Mouse (Mus musculus): ENCODE data around the gene Prss35. TPM values are rescaled to one million over a fixed set of nuclear protein-coding genes. Genes with fewer than 3 reads are reported as not detected.

Gene Prss35
- polyA plus RNA-seq, 2 experiments, result 0.43 to 0.48 TPM

DNA sequence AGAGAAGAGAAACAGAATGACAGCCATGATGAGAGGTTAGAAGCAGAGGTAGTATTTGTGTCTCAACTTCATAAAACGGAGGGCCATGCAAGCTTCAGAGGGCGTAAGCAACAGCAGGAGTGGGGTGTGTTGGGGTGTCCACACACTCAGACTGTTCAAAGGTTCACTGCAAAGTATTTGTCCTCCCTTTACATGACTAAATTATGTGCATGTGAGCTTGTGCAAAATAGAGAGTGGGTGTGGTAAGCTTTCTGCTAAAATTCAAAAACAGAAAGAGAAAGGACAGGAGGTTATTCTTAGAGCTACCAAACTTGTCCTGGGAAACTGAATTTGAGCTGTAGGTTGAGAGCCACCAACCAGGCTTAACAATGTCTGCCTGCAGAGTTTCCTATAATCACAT lies 39.4 kb downstream of the Prss35 start:
- WGBS (ENCODE audit: insufficient replicate concordance), result 75% methylated on average over 2 of the region's 2 CpGs

GRCm38 (mm10) chr9:86789186-86789585 lies 45.7 kb downstream of the Prss35 start:
- no peaks in the 10 kb centered on the region for H3K27me3 ChIP-seq (ENCODE audit: control insufficient read depth, insufficient read depth, low read length)
- no peaks in the 10 kb centered on the region for H3K36me3 ChIP-seq (replicated peaks; ENCODE audit: control insufficient read depth, insufficient read depth, low read depth)
- TF ChIP-seq EP300 (IDR thresholded peaks at IDR 0.05; ENCODE audit: low read depth) (no peak), CTCF (IDR thresholded peaks at IDR 0.05; ENCODE audit: low read depth) (no peak)
- H3K9ac ChIP-seq (replicated peaks), result no peak overlapping the region
- no peaks in the 10 kb centered on the region for H3K9me3 ChIP-seq (ENCODE audit: control insufficient read depth, low read length)
- 65% methylated on average over 6 of the region's 6 CpGs for WGBS (ENCODE audit: insufficient replicate concordance)
- ATAC-seq (ENCODE audit: insufficient read depth), result no peak
- H3K27ac ChIP-seq, result no peak overlapping the region
- DNase-seq (ENCODE audit: low read depth in 3 of 3, low spot score in 3 of 3), result no peak
- no peak overlapping the region for H3K4me3 ChIP-seq (ENCODE audit: insufficient read depth in 1 of 2, low read depth in 2 of 2, low read length in 2 of 2)
- no peak overlapping the region for H3K4me2 ChIP-seq (ENCODE audit: low read depth)
- no peaks in the 10 kb centered on the region for H3K4me1 ChIP-seq (replicated peaks; ENCODE audit: control insufficient read depth in 2 of 2, insufficient read depth in 2 of 2, low read length in 1 of 2)

More for the DNA sequence above, 39.4 kb downstream of the Prss35 start:
- Histone ChIP-seq H3K27ac (no peak overlapping the region), H3K4me2 (ENCODE audit: low read depth) (no peak overlapping the region), H3K9ac (replicated peaks) (no peak overlapping the region), H3K36me3 (replicated peaks; ENCODE audit: control insufficient read depth, insufficient read depth, low read depth) (no peaks in the 10 kb centered on the region), H3K27me3 (ENCODE audit: control insufficient read depth, insufficient read depth, low read length) (no peaks in the 10 kb centered on the region), H3K9me3 (ENCODE audit: control insufficient read depth, low read length) (no peaks in the 10 kb centered on the region), H3K4me3 (ENCODE audit: insufficient read depth in 1 of 2, low read depth in 2 of 2, low read length in 2 of 2) (no peak overlapping the region), H3K4me1 (replicated peaks; ENCODE audit: control insufficient read depth in 2 of 2, insufficient read depth in 2 of 2, low read length in 1 of 2) (no peaks in the 10 kb centered on the region)
- no peak for TF ChIP-seq CTCF (IDR thresholded peaks at IDR 0.05; ENCODE audit: low read depth)
- no peak for TF ChIP-seq EP300 (IDR thresholded peaks at IDR 0.05; ENCODE audit: low read depth)
- ATAC-seq (ENCODE audit: insufficient read depth), result no peak
- no peak for DNase-seq (ENCODE audit: low read depth in 3 of 3, low spot score in 3 of 3)

DNA sequence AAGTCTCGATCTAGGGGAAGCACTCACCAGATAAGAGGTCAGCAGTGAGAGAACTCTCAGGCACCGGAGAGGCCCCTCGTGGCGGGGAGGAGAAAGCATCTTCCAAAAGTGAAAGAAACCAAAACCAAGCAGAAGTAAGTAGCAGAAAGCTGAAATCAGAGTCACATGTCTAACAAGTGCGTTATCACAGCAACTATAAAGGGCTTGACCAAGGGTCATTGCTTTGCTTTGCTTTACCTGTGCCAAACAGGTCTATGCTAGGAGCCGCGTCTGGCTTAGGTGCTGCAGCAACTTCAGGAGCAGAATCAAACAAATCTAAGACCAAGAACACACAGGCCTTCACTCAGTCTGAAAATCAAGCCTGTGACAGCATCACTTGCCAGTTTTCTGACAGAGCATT lies 48.5 kb downstream of the Prss35 start:
- 50% methylated on average over 7 of the region's 7 CpGs for WGBS (ENCODE audit: insufficient replicate concordance)
- H3K27me3 ChIP-seq (ENCODE audit: control insufficient read depth, insufficient read depth, low read length), result no peaks in the 10 kb centered on the region
- no peak overlapping the region for H3K9ac ChIP-seq (replicated peaks)
- no peaks in the 10 kb centered on the region for H3K9me3 ChIP-seq (ENCODE audit: control insufficient read depth, low read length)
- no peaks in the 10 kb centered on the region for H3K4me1 ChIP-seq (replicated peaks; ENCODE audit: control insufficient read depth in 2 of 2, insufficient read depth in 2 of 2, low read length in 1 of 2)
- H3K36me3 ChIP-seq (replicated peaks; ENCODE audit: control insufficient read depth, insufficient read depth, low read depth), result no peaks in the 10 kb centered on the region
- H3K4me2 ChIP-seq (ENCODE audit: low read depth), result no peak overlapping the region
- H3K27ac ChIP-seq, result no peak overlapping the region
- DNase-seq (ENCODE audit: low read depth in 3 of 3, low spot score in 3 of 3), result no peak
- H3K4me3 ChIP-seq (ENCODE audit: insufficient read depth in 1 of 2, low read depth in 2 of 2, low read length in 2 of 2), result no peak overlapping the region
- TF ChIP-seq EP300 (IDR thresholded peaks at IDR 0.05; ENCODE audit: low read depth), result no peak
- no peak for TF ChIP-seq CTCF (IDR thresholded peaks at IDR 0.05; ENCODE audit: low read depth)
- ATAC-seq (ENCODE audit: insufficient read depth), result no peak

DNA sequence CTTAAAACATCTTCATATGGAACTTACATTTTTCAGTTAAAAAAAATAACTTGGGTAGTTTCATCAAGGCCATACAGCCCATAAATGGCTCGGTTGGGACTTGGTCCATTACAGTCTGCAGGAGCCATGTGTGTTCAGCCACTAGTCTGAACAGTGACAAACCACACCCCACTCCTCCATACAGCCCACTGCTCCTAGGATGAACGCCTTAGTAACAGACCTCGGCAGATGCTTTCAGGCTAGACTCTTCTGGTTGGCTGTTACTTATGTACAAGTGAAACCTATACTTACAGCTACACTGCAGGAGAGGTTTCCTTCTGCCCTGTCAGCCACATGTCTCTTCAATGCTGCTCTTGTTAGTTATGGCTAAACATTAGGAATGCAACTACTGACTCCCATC lies 51.8 kb downstream of the Prss35 start:
- Histone ChIP-seq H3K4me2 (ENCODE audit: low read depth) (no peak overlapping the region), H3K27ac (no peak overlapping the region), H3K4me1 (replicated peaks; ENCODE audit: control insufficient read depth in 2 of 2, insufficient read depth in 2 of 2, low read length in 1 of 2) (no peaks in the 10 kb centered on the region), H3K4me3 (ENCODE audit: insufficient read depth in 1 of 2, low read depth in 2 of 2, low read length in 2 of 2) (no peak overlapping the region), H3K9me3 (ENCODE audit: control insufficient read depth, low read length) (no peaks in the 10 kb centered on the region), H3K27me3 (ENCODE audit: control insufficient read depth, insufficient read depth, low read length) (no peaks in the 10 kb centered on the region), H3K36me3 (replicated peaks; ENCODE audit: control insufficient read depth, insufficient read depth, low read depth) (no peaks in the 10 kb centered on the region), H3K9ac (replicated peaks) (no peak overlapping the region)
- TF ChIP-seq EP300 (IDR thresholded peaks at IDR 0.05; ENCODE audit: low read depth) (no peak), CTCF (IDR thresholded peaks at IDR 0.05; ENCODE audit: low read depth) (no peak)
- 60% methylated on average over 3 of the region's 3 CpGs for WGBS (ENCODE audit: insufficient replicate concordance)
- ATAC-seq (ENCODE audit: insufficient read depth) (no peak), DNase-seq (ENCODE audit: low read depth in 3 of 3, low spot score in 3 of 3) (no peak)

- 71% methylated on average over 4 of the region's 4 CpGs for WGBS (ENCODE audit: insufficient replicate concordance)
- Histone ChIP-seq H3K9ac (replicated peaks) (no peak overlapping the region), H3K36me3 (replicated peaks; ENCODE audit: control insufficient read depth, insufficient read depth, low read depth) (no peaks in the 10 kb centered on the region), H3K4me3 (ENCODE audit: insufficient read depth in 1 of 2, low read depth in 2 of 2, low read length in 2 of 2) (no peak overlapping the region), H3K4me1 (replicated peaks; ENCODE audit: control insufficient read depth in 2 of 2, insufficient read depth in 2 of 2, low read length in 1 of 2) (no peaks in the 10 kb centered on the region), H3K4me2 (ENCODE audit: low read depth) (no peak overlapping the region), H3K27ac (no peak overlapping the region), H3K9me3 (ENCODE audit: control insufficient read depth, low read length) (no peaks in the 10 kb centered on the region), H3K27me3 (ENCODE audit: control insufficient read depth, insufficient read depth, low read length) (no peaks in the 10 kb centered on the region)
- no peak for TF ChIP-seq CTCF (IDR thresholded peaks at IDR 0.05; ENCODE audit: low read depth)
- TF ChIP-seq EP300 (IDR thresholded peaks at IDR 0.05; ENCODE audit: low read depth), result no peak
- ATAC-seq (ENCODE audit: insufficient read depth) (no peak), DNase-seq (ENCODE audit: low read depth in 3 of 3, low spot score in 3 of 3) (no peak)
Observed at GRCm38 (mm10) chr9:86797553-86797952, 54.1 kb downstream of the Prss35 start.

All from liver, embryonic 14.5 days (tissue).